Mouse (Mus musculus): Measurements from ENCODE around the gene Cpsf4l.

GRCm38 (mm10) chr11:113727992-113728391, 18.2 kb upstream of the Cpsf4l start:
- TF ChIP-seq POLR2A (IDR thresholded peaks at IDR 0.05; ENCODE audit: extremely low read depth, insufficient read depth, low read length) = no peak
- TF ChIP-seq CTCF (IDR thresholded peaks at IDR 0.05; ENCODE audit: low read depth, low read length) = no peak
